Mouse (Mus musculus): Measurements from ENCODE around the gene Zfp273.
"Not testable (repeated sequence)": the region's sequence is repeated elsewhere in the genome, so short reads cannot be mapped to it uniquely, and the experiment has no call there.

The Zfp273 gene

DNA sequence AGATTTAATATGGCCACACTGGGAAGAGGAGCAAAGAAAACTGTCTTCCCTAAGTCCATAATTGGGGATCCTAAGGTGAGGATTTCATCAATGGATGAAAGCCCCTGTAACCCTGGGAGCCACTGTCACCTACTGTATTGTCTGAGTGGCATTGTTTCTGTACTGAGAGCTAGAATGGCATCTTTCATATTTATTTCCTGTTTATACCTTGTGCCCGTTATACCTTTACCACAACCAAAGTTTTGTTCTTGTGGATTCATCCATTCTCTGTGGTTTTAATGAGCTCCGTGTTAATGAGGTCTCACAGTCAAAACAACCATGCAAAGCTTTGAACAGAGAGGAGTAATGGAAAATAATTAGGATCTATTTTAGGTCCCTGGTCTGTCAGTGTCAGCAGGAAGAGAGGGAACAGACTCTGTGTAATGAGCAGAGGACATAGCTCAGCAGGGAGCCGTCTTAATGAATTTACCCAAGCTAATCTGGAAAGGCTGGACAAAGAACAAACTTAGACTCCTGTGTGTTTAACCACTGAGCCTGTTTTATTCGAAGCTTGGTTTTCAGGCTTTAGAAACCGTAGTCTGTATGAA, 51.3 kb downstream of the Zfp273 start:
- no peak for DNase-seq (ENCODE audit: extremely low spot score, low read depth, low spot score)

DNA sequence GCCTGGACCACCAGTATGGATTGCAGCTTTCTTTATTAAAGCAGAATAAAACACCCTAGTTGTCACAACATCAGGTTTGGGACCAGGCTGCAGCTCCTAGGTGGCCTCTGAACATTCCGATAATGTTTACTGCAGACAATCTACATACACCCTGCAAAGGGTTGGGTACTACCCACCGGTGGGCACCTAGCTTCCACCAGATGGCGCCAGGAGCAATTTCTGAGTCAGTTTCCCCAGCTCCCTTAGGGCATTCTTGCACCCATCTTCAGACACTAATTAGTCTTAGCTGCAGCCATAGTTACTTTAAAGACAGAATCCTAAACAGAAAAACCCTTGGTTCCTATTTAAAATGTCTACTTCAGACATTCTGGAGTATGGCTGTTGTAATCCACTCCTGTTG, 54.4 kb downstream of the Zfp273 start:
- DNase-seq (ENCODE audit: extremely low spot score, low read depth, low spot score), result no peak

GRCm38 (mm10) chr13:67876049-67876698, 62.6 kb downstream of the Zfp273 start:
- DNase-seq (ENCODE audit: extremely low spot score, low read depth, low spot score), result not testable (repeated sequence)

Data from hindlimb bud, embryonic 11.5 days (tissue).